Mouse (Mus musculus) stomach, adult 2 months (tissue): ENCODE results near the gene Dna2. TPM values are rescaled to one million over a fixed set of nuclear protein-coding genes. Genes with fewer than 3 reads are reported as not detected.

ENCODE experiments used
- polyA plus RNA-seq: library from polyadenylated mRNA; depleted of rRNA; stranded (reverse); fragments of >200 nt; gene quantifications from 2 replicates; pipeline ENCODE4 v1.2.3, GENCODE M21; 2012; rRNA removed

Gene Dna2
- polyA plus RNA-seq: 0.67 and 0.70 TPM in 2 replicates

GRCm38 (mm10) chr10:62946738-62947471, at the start of gene Dna2:
Gene Dna2, plus strand, starts transcription at chr10:62947026.

DNA sequence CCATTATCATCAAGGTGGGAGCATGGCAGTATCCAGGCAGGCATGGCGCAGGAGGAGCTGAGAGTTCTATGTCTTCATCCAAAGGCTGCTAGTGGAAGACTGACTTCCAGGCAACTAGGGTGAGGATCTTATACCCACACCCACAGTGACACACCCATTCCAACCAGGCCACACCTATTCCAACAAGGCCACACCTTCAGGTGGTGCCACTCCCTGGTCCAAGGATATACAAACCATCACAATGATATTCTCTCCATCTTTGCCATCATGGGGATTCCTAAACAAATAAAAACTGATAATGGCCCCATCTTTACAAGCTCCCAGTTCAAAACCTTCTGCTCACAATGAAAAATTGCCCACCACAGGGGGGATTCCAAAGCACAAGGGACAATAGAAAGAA, 37.9 kb upstream of the Dna2 start, which contains the start of gene Tet1:
Tet1 (minus strand) TSS at position 101 of the 400 bp plus-strand sequence.

DNA sequence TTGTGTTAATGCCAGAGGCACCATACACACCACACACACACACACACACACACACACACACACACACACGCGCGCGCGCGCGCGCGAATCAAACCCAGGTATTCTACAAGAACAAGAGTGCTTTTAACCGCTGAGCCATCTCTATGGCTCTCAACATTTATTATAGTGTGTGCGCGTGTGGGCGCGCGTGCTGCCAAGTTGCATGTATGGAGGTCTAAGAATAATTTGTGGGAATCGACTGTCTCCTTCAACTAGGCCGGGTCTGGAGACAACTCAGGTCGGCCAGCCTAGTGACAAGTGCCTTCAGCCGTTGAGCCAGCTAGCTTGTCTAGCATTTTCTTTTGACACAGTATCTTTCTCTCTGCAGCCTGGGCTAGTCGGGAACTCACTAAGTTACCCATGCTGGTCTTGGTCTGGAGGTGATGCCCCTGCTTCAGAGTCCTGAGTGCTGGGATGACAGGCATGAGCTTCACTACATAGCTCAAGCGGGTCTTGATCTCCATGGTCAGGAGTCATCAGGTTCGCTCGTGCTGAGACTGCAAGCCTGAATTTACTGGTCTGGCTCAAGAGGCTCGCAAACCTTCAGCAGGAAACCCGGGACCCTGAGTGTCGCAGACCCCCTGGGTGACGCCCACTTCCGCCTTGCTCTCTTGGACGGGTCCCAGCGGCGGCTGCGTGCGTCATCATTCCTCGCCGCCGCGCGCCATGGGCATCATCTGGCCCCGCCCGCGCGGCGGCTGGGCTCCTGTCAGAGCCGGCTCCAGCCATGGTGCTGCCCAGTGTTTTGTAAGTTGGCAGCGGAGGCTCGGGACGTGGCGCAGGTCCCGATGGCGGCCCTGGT, 26.7 kb upstream of the Dna2 start, which contains the start of gene Slc25a16:
Slc25a16 (plus strand) TSS at position 709 of the 841 bp plus-strand sequence.

DNA sequence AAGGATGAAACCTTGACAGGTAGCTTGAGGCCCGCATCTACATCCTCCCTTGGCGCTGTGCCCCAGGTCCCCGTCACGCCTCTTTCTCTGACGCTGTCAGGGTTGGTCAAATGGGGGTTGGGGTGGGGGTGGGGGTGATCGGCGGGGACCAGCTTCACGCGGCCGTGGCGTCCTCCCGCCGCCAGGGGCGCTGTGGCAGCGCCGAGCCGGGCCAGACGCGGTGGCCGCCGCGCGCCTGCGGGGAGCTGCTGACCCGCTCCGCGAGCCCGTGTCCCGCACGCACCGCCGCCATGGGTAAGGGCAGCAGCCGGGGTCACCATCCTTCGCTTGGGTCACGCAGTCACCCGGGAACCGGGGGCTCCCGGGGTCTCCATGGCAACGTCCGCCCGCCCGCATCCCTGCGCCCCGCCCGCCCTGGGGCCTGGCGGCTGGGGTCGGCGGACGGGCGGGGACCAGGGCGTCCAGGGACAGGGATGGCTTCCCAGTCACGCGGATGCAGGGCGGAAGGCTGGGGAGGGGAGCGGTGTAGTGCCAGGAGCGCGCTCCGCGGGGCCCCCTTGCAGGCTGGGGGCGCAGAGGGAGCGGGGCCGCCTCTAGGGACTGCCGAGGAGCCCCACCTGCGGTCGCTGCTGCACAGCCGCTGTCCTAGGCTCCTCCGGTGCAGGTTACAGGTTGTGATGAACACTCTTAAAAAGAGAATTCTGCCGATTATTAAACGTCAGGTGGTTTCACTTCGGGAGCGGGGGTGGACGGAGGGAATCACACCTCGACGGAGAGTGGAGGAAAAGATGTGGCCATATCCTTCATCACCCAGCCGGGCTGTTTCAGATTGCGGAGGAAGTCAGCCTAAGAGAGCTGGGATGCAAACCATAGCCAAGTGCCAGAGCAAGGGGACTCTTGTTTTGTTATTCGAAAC, 33.5 kb downstream of the Dna2 start, which contains the start of gene Rufy2:
Rufy2 (plus strand) TSS at position 185 of the 916 bp plus-strand sequence.

Other genes with a start within 250 kb of the Dna2 start
- gene Stox1, start 220.9 kb upstream of the Dna2 start, polyA plus RNA-seq: 0.12 TPM in 2 replicates
- gene Ccar1, start 154.7 kb upstream of the Dna2 start, polyA plus RNA-seq: 12.8 and 22.2 TPM in 2 replicates
- gene Tet1, start 38.0 kb upstream of the Dna2 start, polyA plus RNA-seq: 0.01 and 0.38 TPM in 2 replicates
- 10.4 and 22.5 TPM in 2 replicates for gene Slc25a16, start 26.4 kb upstream of the Dna2 start, polyA plus RNA-seq
- gene Rufy2, start 33.2 kb downstream of the Dna2 start, polyA plus RNA-seq: 0.77 and 0.82 TPM in 2 replicates
- gene Hnrnph3, start 77.2 kb downstream of the Dna2 start, polyA plus RNA-seq: 1.0 and 2.9 TPM in 2 replicates
- 1.8 and 1.9 TPM in 2 replicates for gene Pbld2, start 77.3 kb downstream of the Dna2 start, polyA plus RNA-seq
- 2.7 and 2.9 TPM in 2 replicates for gene Pbld1, start 113.1 kb downstream of the Dna2 start, polyA plus RNA-seq
- 0.06 TPM in 1 of 2 replicates, not detected in the other for gene Atoh7, start 152.6 kb downstream of the Dna2 start, polyA plus RNA-seq